ENCODE assay signal across 21 mouse cellular contexts in genomic region chr8:90013755-90014154, GRCm38 (mm10).
DNase-seq lines count a peak whose midpoint lies in the region; ATAC-seq and TF ChIP-seq lines count a peak whose summit lies in the region.
"Had no signal": no experiment of that assay in that cellular context is flagged by ENCODE, and none has a peak within 500 bp of the region (broad histone marks: within the 10 kb centered on the region; RNA-seq: fewer than 3 reads in every experiment).

No protein-coding gene starts in this region.

- no peaks in the 10 kb centered on the region for H3K79me2 ChIP-seq in heart, adult 2 months (replicated peaks; ENCODE audit: control insufficient read depth, insufficient read depth, low read length)

- TF ChIP-seq EP300 in heart, adult 2 months (IDR thresholded peaks at IDR 0.05; ENCODE audit: insufficient read depth, low read depth, low read length), result no peak

- WGBS in kidney, postnatal 0 days, result 73% methylated on average over 2 of the region's 2 CpGs
- WGBS in kidney, embryonic 16.5 days, result 60% methylated on average over 2 of the region's 2 CpGs
- 16% methylated on average over 2 of the region's 2 CpGs for WGBS in heart, adult 2 months
- 17% methylated on average over 2 of the region's 2 CpGs for WGBS in heart, embryonic 11.5 days (ENCODE audit: insufficient replicate concordance)

- H3K4me2 ChIP-seq in kidney, postnatal 0 days (ENCODE audit: low read length), result no peak overlapping the region
- no peak overlapping the region for H3K4me2 ChIP-seq in kidney, embryonic 16.5 days (replicated peaks; ENCODE audit: low read depth, low read length)
- H3K4me2 ChIP-seq in heart, embryonic 11.5 days, result no peak overlapping the region
- H3K4me2 ChIP-seq: neural tube, embryonic 15.5 days had no signal

- H3K4me1 ChIP-seq in kidney, postnatal 0 days (replicated peaks; ENCODE audit: insufficient read depth, low read length), result no peaks in the 10 kb centered on the region
- no peaks in the 10 kb centered on the region for H3K4me1 ChIP-seq in kidney, embryonic 16.5 days (ENCODE audit: insufficient read depth, low read length)
- H3K4me1 ChIP-seq in heart, adult 2 months (ENCODE audit: control insufficient read depth, insufficient read depth, low read length), result peaks cover 3% of the 10 kb centered on the region; the same call in 1 of the 2 replicates
- peaks cover 4% of the 10 kb centered on the region; the same call in 1 of the 2 replicates for H3K4me1 ChIP-seq in heart, embryonic 11.5 days (ENCODE audit: control insufficient read depth, insufficient read depth, low read length)
- H3K4me1 ChIP-seq: forebrain, embryonic 10.5 days; limb, embryonic 10.5 days had no signal

- DNase-seq in kidney, postnatal 0 days (ENCODE audit: low spot score), result no peak
- peak in 1 of 2 experiments; percentile 50 for DNase-seq in heart, adult 2 months
- peak; percentile 62 to 72 for DNase-seq in heart, postnatal 10 days
- DNase-seq in left cerebral cortex, postnatal 14 days (ENCODE audit: low spot score in 2 of 2), result no peak
- DNase-seq in cerebellum, adult 8-10 months, result no peak
- DNase-seq: adrenal gland, postnatal 36 days; B cell, adult 2 months; cerebellum, adult 11-12 months; kidney, adult 8-10 months; kidney, postnatal 36 days; lung, postnatal 4 days; right cerebral cortex, postnatal 25 days; thymus, postnatal 36 days had no signal

- no peak for TF ChIP-seq CTCF in kidney, postnatal 0 days (IDR thresholded peaks at IDR 0.05; ENCODE audit: low read depth)
- no peak for TF ChIP-seq CTCF in heart, adult 2 months (IDR thresholded peaks at IDR 0.05)

- intact Hi-C loops in heart, adult 2 months (cut with DNase I), result loop anchor here (5.0 kb wide), 1 partner anchor 34 kb away; no protein-coding TSS in a partner anchor
- intact Hi-C loops in heart, postnatal 10 days (cut with DNase I), result loop anchor here (5.0 kb wide), 1 partner anchor 119 kb away; no protein-coding TSS in a partner anchor
- intact Hi-C loops in left cerebral cortex, postnatal 14 days (cut with DNase I), result no loop called here

- TF ChIP-seq POLR2A in heart, adult 2 months (IDR thresholded peaks at IDR 0.05; ENCODE audit: insufficient read depth, low read depth, low read length), result no peak

- no peak overlapping the region for H3K4me3 ChIP-seq in kidney, postnatal 0 days (replicated peaks; ENCODE audit: low read depth, low read length)
- H3K4me3 ChIP-seq in kidney, embryonic 16.5 days (ENCODE audit: low read length), result no peak overlapping the region
- no peak overlapping the region for H3K4me3 ChIP-seq in heart, adult 2 months
- no peak overlapping the region for H3K4me3 ChIP-seq in heart, embryonic 11.5 days (ENCODE audit: low read depth, low read length)
- H3K4me3 ChIP-seq: forebrain, embryonic 10.5 days; left cerebral cortex, adult 2 months; limb, embryonic 10.5 days; neural tube, embryonic 15.5 days had no signal

- no peaks in the 10 kb centered on the region for H3K36me3 ChIP-seq in kidney, postnatal 0 days (ENCODE audit: insufficient read depth, low read length)
- no peaks in the 10 kb centered on the region for H3K36me3 ChIP-seq in kidney, embryonic 16.5 days (ENCODE audit: insufficient read depth, low read length)
- peaks cover 2% of the 10 kb centered on the region; the same call in 1 of the 2 replicates for H3K36me3 ChIP-seq in heart, adult 2 months (ENCODE audit: control insufficient read depth, insufficient read depth, low read length)
- no peaks in the 10 kb centered on the region for H3K36me3 ChIP-seq in heart, embryonic 11.5 days (ENCODE audit: control insufficient read depth, insufficient read depth, low read length)
- H3K36me3 ChIP-seq: forebrain, embryonic 10.5 days; limb, embryonic 10.5 days; neural tube, embryonic 15.5 days had no signal

- H3K27ac ChIP-seq in kidney, postnatal 0 days, result 0 out of 2 replicates have a peak overlapping the region, but pooled peaks have one; percentile 14
- no peak overlapping the region for H3K27ac ChIP-seq in kidney, embryonic 16.5 days (ENCODE audit: low read length)
- peak overlapping the region; percentile 55; the same call in 1 of the 2 replicates for H3K27ac ChIP-seq in heart, adult 2 months
- H3K27ac ChIP-seq in heart, embryonic 11.5 days (ENCODE audit: low read depth, low read length), result peak overlapping the region; percentile 89
- H3K27ac ChIP-seq: forebrain, embryonic 10.5 days; left cerebral cortex, adult 2 months; limb, embryonic 10.5 days; neural tube, embryonic 15.5 days had no signal

- H3K9me3 ChIP-seq in kidney, postnatal 0 days (replicated peaks; ENCODE audit: low read length), result no peaks in the 10 kb centered on the region
- no peaks in the 10 kb centered on the region for H3K9me3 ChIP-seq in kidney, embryonic 16.5 days (ENCODE audit: low read length)
- H3K9me3 ChIP-seq in heart, embryonic 11.5 days (replicated peaks; ENCODE audit: control insufficient read depth, low read length), result no peaks in the 10 kb centered on the region
- H3K9me3 ChIP-seq: forebrain, embryonic 10.5 days; limb, embryonic 10.5 days; neural tube, embryonic 15.5 days had no signal

- no peak overlapping the region for H3K9ac ChIP-seq in kidney, postnatal 0 days (ENCODE audit: low read depth, low read length)
- no peak overlapping the region for H3K9ac ChIP-seq in kidney, embryonic 16.5 days (replicated peaks; ENCODE audit: low read length)
- H3K9ac ChIP-seq in heart, adult 2 months (ENCODE audit: low read depth, low read length), result no peak overlapping the region
- no peak overlapping the region for H3K9ac ChIP-seq in heart, embryonic 11.5 days (ENCODE audit: low read depth, low read length)
- H3K9ac ChIP-seq: neural tube, embryonic 15.5 days had no signal

- H3K27me3 ChIP-seq in kidney, postnatal 0 days (ENCODE audit: insufficient read depth, low read length), result no peaks in the 10 kb centered on the region
- H3K27me3 ChIP-seq in kidney, embryonic 16.5 days (ENCODE audit: insufficient read depth, low read length), result no peaks in the 10 kb centered on the region
- H3K27me3 ChIP-seq in heart, adult 2 months (ENCODE audit: control insufficient read depth, insufficient read depth, low read length), result no peaks in the 10 kb centered on the region
- no peaks in the 10 kb centered on the region for H3K27me3 ChIP-seq in heart, embryonic 11.5 days (ENCODE audit: control insufficient read depth, insufficient read depth, low read length)
- H3K27me3 ChIP-seq: neural tube, embryonic 15.5 days had no signal

- no peak for ATAC-seq in kidney, postnatal 0 days (replicated peaks; ENCODE audit: low FRiP score, low read depth)
- ATAC-seq in kidney, embryonic 16.5 days (ENCODE audit: low FRiP score, low TSS enrichment), result no peak; the same call in 1 of the 2 replicates
- peak; percentile 83 for ATAC-seq in heart, embryonic 11.5 days (replicated peaks; ENCODE audit: insufficient number of reproducible peaks, low FRiP score, low TSS enrichment)
- ATAC-seq: hindbrain, embryonic 16.5 days; midbrain, embryonic 16.5 days had no signal

Comparison
In these comparisons a context has a peak if more than half of its experiments do, and no peak if none do; other contexts are left out.
1. DNase-seq: peak in heart, postnatal 10 days (2 of 2); none in kidney, postnatal 0 days (single experiment), left cerebral cortex, postnatal 14 days (0 of 2) and cerebellum, adult 8-10 months (single experiment).